Mouse (Mus musculus) heart, postnatal 4 days (tissue): ENCODE results near the gene Aimp1. TPM values are rescaled to one million over a fixed set of nuclear protein-coding genes. Genes with fewer than 3 reads are reported as not detected.

Experiments used
- DNase-seq: peaks from one replicate; pipeline ENCODE4 v3.0.0; 2021
- total RNA-seq, 2 experiments: library from RNA; stranded (reverse); gene quantifications; 2 replicates each; pipeline ENCODE4 v1.2.3; 2021

Gene Aimp1
- total RNA-seq: 10 to 100 TPM; 52.8 to 53.2 TPM

- no peak for DNase-seq
Measured at GRCm38 (mm10) chr3:132684231-132684928, at the start of gene Aimp1. Gene Aimp1 (minus strand): TSS chr3:132684370.

GRCm38 (mm10) chr3:132724326-132724725 is 40.2 kb upstream of the Aimp1 start:
- no peak for DNase-seq

GRCm38 (mm10) chr3:132717316-132717715 is 33.1 kb upstream of the Aimp1 start:
- DNase-seq: no peak

- no peak for DNase-seq
Measured at GRCm38 (mm10) chr3:132713913-132714312, 29.7 kb upstream of the Aimp1 start.

GRCm38 (mm10) chr3:132706977-132707376 is 22.8 kb upstream of the Aimp1 start:
- peak; percentile 6 for DNase-seq

GRCm38 (mm10) chr3:132704216-132704615 is 20.0 kb upstream of the Aimp1 start:
- DNase-seq: no peak

GRCm38 (mm10) chr3:132701368-132701767 is 17.2 kb upstream of the Aimp1 start:
- DNase-seq: peak; percentile 8

- DNase-seq: peak; percentile 94
Measured at GRCm38 (mm10) chr3:132683447-132684230, 531 bp downstream of the Aimp1 start, which contains the start of gene Tbck. Gene Tbck (plus strand): TSS chr3:132684144.

GRCm38 (mm10) chr3:132677494-132677893 is 6.7 kb downstream of the Aimp1 start:
- no peak for DNase-seq

GRCm38 (mm10) chr3:132655955-132656354 is 28.2 kb downstream of the Aimp1 start:
- DNase-seq: no peak

- no peak for DNase-seq
Measured at GRCm38 (mm10) chr3:132653959-132654358, 30.2 kb downstream of the Aimp1 start.

GRCm38 (mm10) chr3:132651776-132652175 is 32.4 kb downstream of the Aimp1 start:
- DNase-seq: peak; percentile 10

- no peak for DNase-seq
Measured at GRCm38 (mm10) chr3:132650191-132650590, 34.0 kb downstream of the Aimp1 start.

- DNase-seq: no peak
Measured at GRCm38 (mm10) chr3:132649368-132649767, 34.8 kb downstream of the Aimp1 start.

GRCm38 (mm10) chr3:132646814-132647213 is 37.4 kb downstream of the Aimp1 start:
- DNase-seq: no peak

- DNase-seq: no peak
Measured at GRCm38 (mm10) chr3:132644071-132644470, 40.1 kb downstream of the Aimp1 start.

- no peak for DNase-seq
Measured at GRCm38 (mm10) chr3:132637080-132637479, 47.1 kb downstream of the Aimp1 start.

GRCm38 (mm10) chr3:132633261-132633660 is 50.9 kb downstream of the Aimp1 start:
- no peak for DNase-seq

- DNase-seq: no peak
Measured at GRCm38 (mm10) chr3:132629601-132630239, 54.5 kb downstream of the Aimp1 start, which contains the start of gene Gimd1. Gene Gimd1 (plus strand): TSS chr3:132629820.

- no peak for DNase-seq
Measured at GRCm38 (mm10) chr3:132628741-132629140, 55.4 kb downstream of the Aimp1 start.
